Mouse (Mus musculus) right cerebral cortex, adult 2 months (tissue): Measurements from ENCODE around the gene Cfl2.
A peak's percentile ranks its signal among the peaks of the same experiment; 100 is the strongest.
"Not testable (repeated sequence)": the region's sequence is repeated elsewhere in the genome, so short reads cannot be mapped to it uniquely, and the experiment has no call there.

Source experiments
- DNase-seq, 2 experiments: peaks; one replicate each; pipeline ENCODE4 v3.0.0; 2021 to 2022; ENCODE audit warnings: low spot score in 2 of 2

Gene Cfl2

DNA sequence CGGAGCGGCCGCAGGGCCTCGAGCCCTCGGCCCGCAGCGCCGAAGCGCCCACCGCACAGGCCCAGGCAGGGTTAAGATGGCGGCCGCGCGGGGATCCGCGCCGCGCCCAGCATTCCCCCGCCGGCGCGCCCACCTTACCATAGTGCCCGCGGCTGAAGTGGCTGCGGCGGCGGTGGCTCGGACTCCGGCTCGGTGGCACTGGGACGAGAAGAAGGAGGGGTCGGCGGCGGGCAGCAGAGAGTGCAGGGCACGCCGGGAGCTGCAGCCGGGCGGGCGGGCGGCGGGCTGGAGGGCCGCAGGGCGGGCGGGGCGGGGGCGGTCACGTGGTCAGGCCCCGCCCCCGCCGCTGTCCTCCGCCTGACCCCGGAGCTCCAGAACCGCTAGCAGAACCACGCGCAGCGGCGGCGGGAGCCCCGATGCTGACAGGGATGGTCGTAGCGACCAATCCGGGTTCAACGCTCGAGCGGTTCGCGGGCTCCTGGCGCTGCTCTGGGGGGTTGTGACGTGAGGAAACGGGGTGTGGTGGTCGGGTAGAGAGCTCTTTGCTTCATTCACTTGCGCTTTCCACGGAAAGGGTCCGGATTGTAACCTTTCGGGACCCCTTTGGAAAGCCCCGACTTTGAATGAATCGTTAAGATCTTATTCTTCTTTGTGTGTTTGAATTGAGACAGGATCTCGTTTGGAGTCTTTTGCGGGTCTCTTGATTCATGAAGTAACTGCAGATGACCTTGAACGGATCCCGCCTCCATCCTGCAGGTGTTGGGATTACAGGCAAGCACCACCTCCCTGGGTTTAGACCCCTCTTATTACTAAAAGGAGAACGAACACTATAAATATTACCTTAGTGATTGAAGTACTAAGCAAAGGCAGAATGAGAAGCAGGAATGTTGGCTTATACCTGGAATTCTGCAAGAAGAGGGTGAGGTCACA lies at the start of gene Cfl2:
Cfl2 (minus strand) TSS at position 272 of the 930 bp plus-strand sequence.
- DNase-seq, result peak; percentile 80 to 84

DNA sequence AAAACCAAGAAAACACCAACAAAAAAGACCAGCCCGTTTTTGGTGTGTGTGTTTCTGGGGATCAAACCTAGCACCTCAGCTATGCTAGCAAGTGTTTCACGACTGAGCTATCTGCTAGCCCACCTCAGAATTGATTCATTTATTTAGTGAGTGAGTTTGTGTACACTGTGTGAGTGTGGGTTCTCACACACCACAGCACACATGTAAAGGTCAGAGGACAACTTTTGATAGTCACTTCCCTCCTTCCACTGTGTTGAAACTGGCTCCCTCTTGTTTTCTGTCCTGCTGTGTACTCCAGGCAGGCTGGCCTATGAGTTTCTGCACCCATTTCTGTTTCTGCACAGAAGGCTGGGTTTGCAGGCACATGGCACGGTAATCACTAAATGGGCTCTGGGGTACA lies 47.7 kb upstream of the Cfl2 start:
- no peak for DNase-seq

- not testable (repeated sequence) for DNase-seq
Measured at GRCm38 (mm10) chr12:54892559-54892958, 29.9 kb upstream of the Cfl2 start.

DNA sequence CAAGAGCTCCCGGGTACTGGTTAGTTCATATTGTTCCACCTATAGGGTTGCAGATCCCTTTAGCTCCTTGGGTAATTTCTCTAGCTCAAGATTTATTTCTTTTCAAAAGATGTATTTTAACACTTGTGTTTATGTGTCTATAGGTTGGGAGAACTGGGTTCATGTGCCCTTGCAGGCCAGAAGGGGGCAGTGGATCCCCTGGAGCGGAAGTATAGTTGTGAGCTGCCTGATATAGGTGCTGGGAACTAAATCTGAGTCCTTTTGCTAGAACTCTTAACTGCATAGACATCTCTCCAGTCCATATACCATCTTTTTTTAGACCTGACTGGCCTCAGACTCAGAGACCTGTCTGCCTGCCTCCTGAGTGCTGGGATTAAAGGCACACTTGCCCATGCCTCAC lies 27.7 kb upstream of the Cfl2 start:
- DNase-seq, result no peak

DNA sequence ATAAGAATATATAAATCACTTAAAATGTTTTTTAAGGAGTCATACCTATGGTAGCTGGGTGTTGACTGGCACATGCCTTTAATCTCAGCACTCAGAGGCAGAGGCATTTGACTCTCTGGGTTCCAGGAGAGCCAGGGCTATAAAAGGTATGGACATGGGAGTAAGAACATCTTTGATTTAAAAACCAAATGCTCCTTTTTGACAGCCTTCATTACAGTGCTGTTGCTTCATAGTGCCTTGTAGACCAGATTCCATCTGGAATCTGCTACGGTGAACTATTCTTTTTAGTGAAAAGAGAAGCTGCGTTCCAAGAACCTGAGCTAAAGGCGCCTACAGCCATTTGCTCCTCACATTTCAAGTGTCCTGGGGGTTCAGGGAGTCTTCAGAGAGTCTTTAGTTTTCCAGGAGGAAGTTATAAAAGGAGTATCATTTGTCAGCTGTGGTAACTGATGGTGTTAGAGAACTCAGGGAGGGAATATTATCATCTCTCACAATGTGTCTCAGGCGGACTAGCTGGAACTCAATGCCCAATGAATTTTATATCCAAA lies 25.0 kb upstream of the Cfl2 start:
- no peak for DNase-seq

GRCm38 (mm10) chr12:54879630-54880029 lies 17.0 kb upstream of the Cfl2 start:
- DNase-seq, result peak; percentile 54 to 60

GRCm38 (mm10) chr12:54879211-54879610 lies 16.5 kb upstream of the Cfl2 start:
- no peak for DNase-seq

- DNase-seq, result no peak
Measured at GRCm38 (mm10) chr12:54877875-54878274, 15.2 kb upstream of the Cfl2 start.

- DNase-seq, result no peak
Measured at GRCm38 (mm10) chr12:54876879-54877278, 14.2 kb upstream of the Cfl2 start.

GRCm38 (mm10) chr12:54874711-54875110 lies 12.0 kb upstream of the Cfl2 start:
- no peak for DNase-seq

DNA sequence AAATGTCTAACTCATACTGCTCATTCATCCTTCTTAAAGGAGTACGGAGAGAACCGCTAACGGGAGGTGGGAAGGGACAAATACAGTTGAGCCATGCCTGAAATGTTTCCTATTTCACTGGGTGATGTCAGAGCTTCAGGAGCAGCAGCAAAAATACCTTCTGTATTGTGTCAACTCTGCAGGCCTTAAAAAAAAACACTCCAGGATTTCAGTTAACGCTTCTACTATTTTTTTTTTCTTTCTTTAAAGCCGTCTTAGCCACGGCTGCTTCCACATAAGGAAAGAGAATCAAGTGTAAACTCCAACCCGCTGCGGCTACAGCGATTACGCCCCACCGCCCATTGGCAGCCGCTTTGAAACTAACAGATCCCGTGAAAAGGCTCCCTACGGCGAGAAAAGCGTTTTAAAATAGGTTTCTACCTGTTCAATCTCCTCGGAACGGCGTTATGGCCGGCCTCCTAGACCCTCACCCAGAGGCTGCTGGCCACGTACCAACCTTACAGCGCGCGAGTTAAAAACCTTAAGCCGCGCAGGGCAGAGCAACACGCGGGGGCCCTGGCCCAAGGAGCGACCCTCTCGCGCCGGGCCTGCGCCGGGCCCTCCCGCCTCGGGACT lies 579 bp downstream of the Cfl2 start:
- peak; percentile 58 to 59 for DNase-seq

GRCm38 (mm10) chr12:54859531-54859930 lies 3.1 kb downstream of the Cfl2 start:
- peak; percentile 27 to 45 for DNase-seq

- no peak for DNase-seq
Measured at GRCm38 (mm10) chr12:54850551-54850950, 12.1 kb downstream of the Cfl2 start.

DNA sequence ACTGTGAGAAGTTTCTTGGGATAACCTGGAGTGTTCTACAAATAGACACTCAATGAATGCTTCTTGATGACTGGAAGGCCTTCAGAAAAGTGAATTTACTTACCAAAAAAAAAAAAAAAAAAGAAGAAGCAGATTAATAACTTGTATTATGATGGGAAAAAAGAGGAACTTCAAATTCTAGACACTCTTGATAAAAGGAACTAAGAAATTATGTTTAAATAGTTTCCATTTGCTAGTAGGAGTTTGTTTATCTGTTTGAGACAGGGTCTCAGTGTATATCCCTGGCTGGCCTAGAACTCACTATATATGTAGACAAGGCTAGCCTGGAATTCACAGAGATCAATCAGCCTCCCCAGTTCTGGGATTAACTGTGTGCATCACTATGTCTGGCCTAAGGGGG lies 18.3 kb downstream of the Cfl2 start:
- DNase-seq, result no peak

GRCm38 (mm10) chr12:54841576-54841975 lies 21.1 kb downstream of the Cfl2 start:
- DNase-seq, result no peak

DNA sequence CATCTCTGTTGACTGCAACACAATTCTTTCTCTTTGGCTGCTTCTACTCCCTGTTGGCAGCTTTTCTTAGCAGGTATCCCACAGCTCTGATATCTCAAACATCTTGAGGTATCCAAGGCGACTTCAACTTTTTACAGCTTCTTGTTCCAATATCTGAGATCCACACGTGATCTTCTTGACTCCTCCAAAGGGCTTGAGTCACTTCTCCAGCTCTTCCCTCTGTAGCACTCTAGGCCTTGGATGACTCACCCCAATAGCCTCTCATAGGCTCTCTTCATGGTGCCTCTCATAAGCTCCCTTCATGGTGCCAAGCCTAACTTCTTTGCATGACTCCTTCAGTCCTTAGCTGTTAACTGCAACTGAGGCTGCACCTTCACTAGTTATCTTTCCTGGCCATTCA lies 22.9 kb downstream of the Cfl2 start:
- DNase-seq, result no peak

GRCm38 (mm10) chr12:54838931-54839330 lies 23.7 kb downstream of the Cfl2 start:
- DNase-seq, result no peak

GRCm38 (mm10) chr12:54835608-54836570 lies 26.8 kb downstream of the Cfl2 start:
- no peak for DNase-seq

- DNase-seq, result peak; percentile 65 to 72
Measured at GRCm38 (mm10) chr12:54834925-54835447, 27.7 kb downstream of the Cfl2 start.

GRCm38 (mm10) chr12:54833856-54834399 lies 28.7 kb downstream of the Cfl2 start:
- DNase-seq, result peak in 1 of 2 experiments; percentile 21

GRCm38 (mm10) chr12:54831927-54832326 lies 30.8 kb downstream of the Cfl2 start:
- not testable (repeated sequence) for DNase-seq
